Mouse (Mus musculus): ENCODE results near the gene Gtpbp4. TPM values are rescaled to one million over a fixed set of nuclear protein-coding genes. Genes with fewer than 3 reads are reported as not detected.

Gene Gtpbp4
- polyA plus RNA-seq, 1 experiment from 2014 or later = 67.7 TPM

Small RNA genes within 50 kb of the gene (microRNA-seq; reads per million reads assigned to microRNA genes)
- not detected for gene Gm22750

Other genes starting within 250 kb of the Gtpbp4 start
- gene Wdr37, start 124.2 kb downstream of the Gtpbp4 start, polyA plus RNA-seq (2015; fragmentation: Nextera tagmentation; extraction: Ambion mirVana) = 55.4 and 58.2 TPM in 2 replicates
- 89.4 and 94.1 TPM in 2 replicates for gene Idi1, start 110.6 kb downstream of the Gtpbp4 start, polyA plus RNA-seq (2015; fragmentation: Nextera tagmentation; extraction: Ambion mirVana)
- not detected in 2 replicates for gene Gm9745, start 47.9 kb downstream of the Gtpbp4 start, polyA plus RNA-seq (2015; fragmentation: Nextera tagmentation; extraction: Ambion mirVana)
- not detected in 2 replicates for gene Idi2, start 43.2 kb downstream of the Gtpbp4 start, polyA plus RNA-seq (2015; fragmentation: Nextera tagmentation; extraction: Ambion mirVana)
- gene Larp4b, start 97.8 kb upstream of the Gtpbp4 start, polyA plus RNA-seq (2015; fragmentation: Nextera tagmentation; extraction: Ambion mirVana) = 38.9 and 39.3 TPM in 2 replicates

Data from midbrain, embryonic 15.5 days (tissue).